Mouse (Mus musculus): ENCODE measurements at regions not wholly inside any gene's neighbourhood (a gene's known extent, or its start where the extent isn't known, plus 50 kb on each side); places are given as distances from the start of the nearest gene placed in this dataset.

DNA sequence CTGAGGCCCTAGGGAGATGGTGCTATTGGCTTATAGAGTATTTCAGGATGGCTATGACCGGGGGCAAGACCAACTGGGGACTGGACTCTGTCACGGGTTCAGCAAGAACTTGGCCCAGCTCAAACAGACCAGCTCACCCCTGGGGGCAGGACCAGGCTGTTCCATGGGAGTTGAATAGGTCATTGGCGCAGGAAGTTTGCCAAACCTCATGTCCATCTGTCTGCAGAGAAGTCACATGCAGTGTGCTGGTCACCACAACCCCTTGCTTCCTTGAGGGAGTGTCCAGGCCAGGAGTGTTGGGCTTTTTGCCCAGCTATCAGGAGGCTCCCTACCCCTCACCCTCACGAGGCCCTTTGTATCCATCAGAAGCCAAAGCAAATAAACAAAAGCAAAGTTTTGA is 226.5 kb downstream of the Sox9 start:
- TF ChIP-seq CTCF (IDR thresholded peaks at IDR 0.05; ENCODE audit: low read depth, low read length), result no peak
- no peak for TF ChIP-seq POLR2A (IDR thresholded peaks at IDR 0.05; ENCODE audit: extremely low read depth, insufficient read depth, low read length)
